In the genomic region with DNA sequence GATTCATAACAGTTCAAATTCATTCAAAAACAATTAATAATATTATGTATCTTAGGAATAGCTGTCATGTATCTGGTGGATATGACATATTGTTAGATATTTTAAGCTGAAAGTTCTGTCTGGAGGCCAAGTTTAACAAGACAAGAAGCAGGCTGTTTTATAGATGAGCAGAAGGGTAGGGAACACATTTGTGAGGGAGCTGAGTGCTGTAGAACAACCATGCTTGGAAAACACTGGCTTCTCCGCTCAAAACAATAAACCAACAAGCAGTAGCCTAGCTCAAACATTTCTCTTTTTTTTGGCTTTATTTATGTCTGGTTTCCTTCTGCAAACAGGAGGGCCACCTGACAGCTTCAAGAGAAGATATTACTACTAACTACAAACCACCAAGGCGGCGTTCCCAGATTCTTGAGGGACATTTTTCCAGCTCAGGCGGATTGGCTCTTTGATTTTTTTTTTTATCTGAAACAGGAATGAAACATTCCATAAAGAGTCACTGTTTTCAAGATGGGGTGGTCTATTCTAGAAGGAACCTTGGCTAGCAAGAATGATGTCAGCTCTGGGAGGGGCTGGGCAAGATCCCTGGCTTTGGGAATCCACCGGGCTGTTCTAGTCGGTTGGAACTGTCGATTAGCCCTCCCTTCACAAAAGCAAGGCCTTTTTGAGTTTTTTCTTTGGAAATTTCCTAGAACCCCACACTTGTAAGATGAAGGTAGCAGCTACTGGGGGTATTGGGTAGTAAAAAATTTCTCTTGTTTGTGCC, we compare ENCODE assay signal across 11 mouse cellular contexts.
A peak's percentile ranks its signal among the peaks of the same experiment; 100 is the strongest.
DNase-seq lines count a peak whose midpoint lies in the region; ATAC-seq and TF ChIP-seq lines count a peak whose summit lies in the region.
"Had no signal": no experiment of that assay in that cellular context is flagged by ENCODE, and none has a peak within 500 bp of the region (broad histone marks: within the 10 kb centered on the region; RNA-seq: fewer than 3 reads in every experiment).

No protein-coding gene starts in this region.

- H3K4me2 ChIP-seq in lung, embryonic 14.5 days = no peak overlapping the region
- H3K4me2 ChIP-seq in intestine, embryonic 15.5 days (replicated peaks) = no peak overlapping the region
- H3K4me2 ChIP-seq in hindbrain, embryonic 12.5 days (replicated peaks) = no peak overlapping the region
- H3K4me2 ChIP-seq: midbrain, embryonic 13.5 days had no signal

- H3K4me1 ChIP-seq in lung, embryonic 14.5 days (ENCODE audit: insufficient read depth) = peaks cover 15% of the 10 kb centered on the region
- peaks cover 7% of the 10 kb centered on the region; the same call in 1 of the 2 replicates for H3K4me1 ChIP-seq in intestine, embryonic 15.5 days (replicated peaks)
- H3K4me1 ChIP-seq in hindbrain, embryonic 12.5 days = no peaks in the 10 kb centered on the region
- H3K4me1 ChIP-seq: limb, embryonic 10.5 days; midbrain, embryonic 13.5 days had no signal

- 33% methylated on average over 7 of the region's 7 CpGs for WGBS in lung, embryonic 14.5 days
- WGBS in intestine, embryonic 15.5 days = 47% methylated on average over 7 of the region's 7 CpGs
- WGBS in hindbrain, embryonic 12.5 days = 94% methylated on average over 7 of the region's 7 CpGs

- DNase-seq in heart, adult 11 months = peak; percentile 88
- DNase-seq in heart, postnatal 36 days = no peak
- DNase-seq in lung, embryonic 14.5 days = no peak
- no peak for DNase-seq in lung, postnatal 25 days (ENCODE audit: low spot score)
- DNase-seq in lung, postnatal 14 days = peak; percentile 12
- no peak for DNase-seq in retina, embryonic 14.5 days (ENCODE audit: low spot score)
- DNase-seq: thymus, postnatal 36 days had no signal

- TF ChIP-seq CTCF in lung, embryonic 14.5 days (IDR thresholded peaks at IDR 0.05; ENCODE audit: low read depth) = no peak

- no peaks in the 10 kb centered on the region for H3K36me3 ChIP-seq in lung, embryonic 14.5 days (ENCODE audit: insufficient read depth)
- H3K36me3 ChIP-seq in intestine, embryonic 15.5 days = no peaks in the 10 kb centered on the region
- no peaks in the 10 kb centered on the region for H3K36me3 ChIP-seq in hindbrain, embryonic 12.5 days
- H3K36me3 ChIP-seq: limb, embryonic 10.5 days; midbrain, embryonic 13.5 days had no signal

- no peaks in the 10 kb centered on the region for H3K9me3 ChIP-seq in lung, embryonic 14.5 days (ENCODE audit: low read depth, low read length)
- H3K9me3 ChIP-seq in intestine, embryonic 15.5 days = no peaks in the 10 kb centered on the region
- no peaks in the 10 kb centered on the region for H3K9me3 ChIP-seq in hindbrain, embryonic 12.5 days (replicated peaks)
- H3K9me3 ChIP-seq: limb, embryonic 10.5 days; midbrain, embryonic 13.5 days had no signal

- H3K9ac ChIP-seq in lung, embryonic 14.5 days = no peak overlapping the region
- no peak overlapping the region for H3K9ac ChIP-seq in intestine, embryonic 15.5 days
- no peak overlapping the region for H3K9ac ChIP-seq in hindbrain, embryonic 12.5 days
- H3K9ac ChIP-seq: midbrain, embryonic 13.5 days had no signal

- peak; percentile 84 for ATAC-seq in lung, embryonic 14.5 days (ENCODE audit: insufficient read depth)
- peak; percentile 84 for ATAC-seq in intestine, embryonic 15.5 days
- no peak for ATAC-seq in hindbrain, embryonic 12.5 days (ENCODE audit: low FRiP score)
- ATAC-seq: midbrain, embryonic 13.5 days had no signal

- H3K4me3 ChIP-seq in lung, embryonic 14.5 days (ENCODE audit: low read depth, low read length) = no peak overlapping the region
- H3K4me3 ChIP-seq in intestine, embryonic 15.5 days (replicated peaks) = no peak overlapping the region
- H3K4me3 ChIP-seq in hindbrain, embryonic 12.5 days = no peak overlapping the region
- H3K4me3 ChIP-seq: limb, embryonic 10.5 days; midbrain, embryonic 13.5 days had no signal

- intact Hi-C loops in heart, postnatal 36 days (cut with DNase I) = loop anchor here (10.0 kb wide), 1 partner anchor 339 kb away; the partner anchor contains the start of gene Zfp503

- no peak overlapping the region for H3K27ac ChIP-seq in lung, embryonic 14.5 days (ENCODE audit: low read depth)
- H3K27ac ChIP-seq in intestine, embryonic 15.5 days = no peak overlapping the region
- H3K27ac ChIP-seq in hindbrain, embryonic 12.5 days = no peak overlapping the region
- H3K27ac ChIP-seq: limb, embryonic 10.5 days; midbrain, embryonic 13.5 days had no signal

- no peaks in the 10 kb centered on the region for H3K27me3 ChIP-seq in lung, embryonic 14.5 days (ENCODE audit: insufficient read depth, low read length)
- no peaks in the 10 kb centered on the region for H3K27me3 ChIP-seq in intestine, embryonic 15.5 days (replicated peaks)
- no peaks in the 10 kb centered on the region for H3K27me3 ChIP-seq in hindbrain, embryonic 12.5 days

Comparison
In these comparisons a context has a peak if more than half of its experiments do, and no peak if none do; other contexts are left out.
1. DNase-seq: peak in heart, adult 11 months (single experiment) and lung, postnatal 14 days (single experiment); none in heart, postnatal 36 days (0 of 2), lung, embryonic 14.5 days (single experiment), lung, postnatal 25 days (single experiment) and retina, embryonic 14.5 days (single experiment).